ENCODE assay signal across 32 mouse cellular contexts in the genomic region with DNA sequence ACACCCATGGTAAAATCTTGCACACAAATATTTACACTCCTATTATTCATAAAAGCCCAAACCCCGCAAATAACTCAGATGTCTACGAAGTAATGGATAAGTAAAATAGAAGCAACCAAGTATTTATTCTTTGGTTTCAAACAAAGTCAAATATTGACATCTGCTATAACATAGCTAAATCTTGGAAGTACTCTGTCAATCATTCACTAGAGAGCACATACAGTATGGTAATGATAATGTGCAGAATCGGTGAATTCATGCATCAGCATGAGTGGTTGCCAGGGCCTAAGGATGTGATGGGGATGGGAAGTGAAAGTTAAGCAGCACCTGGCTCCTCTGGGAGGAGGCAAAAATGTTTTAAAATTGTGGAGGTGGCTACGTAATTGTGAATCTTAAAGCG. TPM values are rescaled to one million over a fixed set of nuclear protein-coding genes. Genes with fewer than 3 reads are reported as not detected.
"Had no signal": no experiment of that assay in that cellular context is flagged by ENCODE, and none has a peak within 500 bp of the region (broad histone marks: within the 10 kb centered on the region; RNA-seq: fewer than 3 reads in every experiment).

No protein-coding gene starts in this region.

- H3K4me2 ChIP-seq: heart, embryonic 11.5 days; heart, embryonic 13.5 days; heart, embryonic 15.5 days; hindbrain, embryonic 13.5 days; hindbrain, embryonic 15.5 days; limb, embryonic 12.5 days had no signal

- H3K4me1 ChIP-seq: hindbrain, embryonic 13.5 days; hindbrain, embryonic 15.5 days; limb, embryonic 10.5 days; limb, embryonic 12.5 days had no signal

- H3K9ac ChIP-seq: forebrain, postnatal 0 days; heart, embryonic 13.5 days; heart, embryonic 15.5 days; hindbrain, embryonic 13.5 days; hindbrain, embryonic 15.5 days; limb, embryonic 12.5 days had no signal

- H3K27ac ChIP-seq: heart, adult 2 months; heart, embryonic 13.5 days; heart, embryonic 15.5 days; hindbrain, embryonic 13.5 days; hindbrain, embryonic 15.5 days; hindbrain, postnatal 0 days; layer of hippocampus, adult 2 months; left cerebral cortex, adult 2 months; limb, embryonic 10.5 days; limb, embryonic 12.5 days had no signal

- H3K36me3 ChIP-seq: heart, embryonic 13.5 days; heart, embryonic 15.5 days; hindbrain, embryonic 13.5 days; hindbrain, embryonic 15.5 days; limb, embryonic 10.5 days; limb, embryonic 12.5 days had no signal

- DNase-seq: forebrain, postnatal 0 days; gastrocnemius, postnatal 14 days; gastrocnemius, postnatal 36 days; heart, adult 11 months; heart, adult 2 months; heart, postnatal 14 days; heart, postnatal 36 days; kidney, adult 11 months; kidney, adult 2 months; kidney, adult 9 months; kidney, postnatal 10 days; kidney, postnatal 25 days; kidney, postnatal 4 days had no signal

- H3K27me3 ChIP-seq: heart, embryonic 13.5 days; heart, embryonic 15.5 days; hindbrain, embryonic 13.5 days; hindbrain, embryonic 15.5 days had no signal

- H3K4me3 ChIP-seq: heart, adult 2 months; heart, embryonic 13.5 days; heart, embryonic 15.5 days; hindbrain, embryonic 13.5 days; hindbrain, embryonic 15.5 days; layer of hippocampus, adult 2 months; left cerebral cortex, adult 2 months; limb, embryonic 10.5 days; limb, embryonic 12.5 days had no signal

- H3K9me3 ChIP-seq: heart, embryonic 13.5 days; heart, embryonic 15.5 days; hindbrain, embryonic 13.5 days; hindbrain, embryonic 15.5 days; limb, embryonic 10.5 days; limb, embryonic 12.5 days had no signal

- ATAC-seq: forebrain, postnatal 0 days; hindbrain, postnatal 0 days; intestine, embryonic 16.5 days had no signal

RNA-seq across cellular contexts. Expression of gene Gm11992, which starts 28.2 kb away (rescaled TPM):
- total RNA-seq: gastrocnemius, adult 18-20 months; gastrocnemius, adult 8-10 months; gastrocnemius, postnatal 14 days; gastrocnemius, postnatal 36 days had no signal

RNA-seq across cellular contexts. Expression of gene Sun3, which starts 28.6 kb away (rescaled TPM):
- total RNA-seq: gastrocnemius, adult 18-20 months; gastrocnemius, adult 8-10 months; gastrocnemius, postnatal 14 days; gastrocnemius, postnatal 36 days; hematopoietic stem cell, adult 5-6 weeks; hindbrain, postnatal 0 days; left cerebral cortex, postnatal 14 days had no signal
- polyA plus RNA-seq: gonadal fat pad, adult 2 months; heart, embryonic 11.5 days; limb, embryonic 10.5 days; limb, embryonic 12.5 days; limb, embryonic 14.5 days had no signal

RNA-seq across cellular contexts. Expression of gene Pkd1l1, which starts 47.1 kb away (rescaled TPM):
- total RNA-seq: gastrocnemius, adult 18-20 months; gastrocnemius, adult 8-10 months; gastrocnemius, postnatal 14 days; gastrocnemius, postnatal 36 days; heart, postnatal 36 days; hematopoietic stem cell, adult 5-6 weeks; layer of hippocampus, postnatal 25 days had no signal
- polyA plus RNA-seq: heart, embryonic 11.5 days; heart, embryonic 15.5 days; hindbrain, embryonic 11.5 days; limb, embryonic 10.5 days had no signal
